Mouse (Mus musculus) kidney, adult 2 months (tissue): ENCODE data around the gene Tnip2.

Source experiments
- CTCF ChIP-seq: fragments of 200-500 bp; conservative IDR thresholded peaks from 2 replicates; pipeline ENCODE4 v1.5.1; 2011; ENCODE audit warnings: low read depth, mild to moderate bottlenecking, control low read depth, low read length, moderate library complexity, mixed read lengths; ENCODE audit not compliant: insufficient read depth, insufficient read length
- POLR2A ChIP-seq: fragments of 200-500 bp; IDR thresholded peaks from one replicate; pipeline ENCODE4 v1.6.1; 2011; ENCODE audit warnings: low read depth, low read length, control low read depth

- TF ChIP-seq CTCF, result no peak
- no peak for TF ChIP-seq POLR2A
Observed at GRCm38 (mm10) chr5:34502821-34503220, 11.0 kb downstream of the Tnip2 start.
